Mouse (Mus musculus): Measurements from ENCODE around the gene P2rx4. TPM values are rescaled to one million over a fixed set of nuclear protein-coding genes. Genes with fewer than 3 reads are reported as not detected.

The P2rx4 gene
- polyA plus RNA-seq, 1 experiment from 2014 or later, result 24.7 TPM

DNA sequence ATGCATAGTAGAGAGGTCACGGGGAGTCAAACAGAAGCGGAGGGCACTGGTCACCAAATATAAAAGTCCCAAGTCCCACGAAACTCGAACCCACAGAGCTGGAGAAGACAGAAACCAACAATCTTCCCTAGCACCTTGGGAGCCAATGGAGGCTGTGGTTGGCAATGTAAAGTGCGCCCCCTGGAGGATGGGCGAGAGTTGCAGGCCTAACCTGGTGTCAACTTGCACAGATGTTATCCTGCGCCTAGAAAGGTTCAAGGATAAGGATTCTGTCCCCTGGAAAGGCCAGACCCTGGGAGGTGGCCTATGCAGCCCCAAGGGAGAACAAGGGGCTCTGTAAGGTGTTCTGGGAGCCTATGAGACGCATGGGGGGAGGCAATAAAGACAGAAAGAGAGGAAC is 24.0 kb downstream of the P2rx4 start:
- Histone ChIP-seq H3K27me3 (ENCODE audit: control insufficient read depth, insufficient read depth, low read length) (no peaks in the 10 kb centered on the region; the same call in 1 of the 2 replicates), H3K4me2 (replicated peaks; ENCODE audit: low read depth) (no peak overlapping the region), H3K4me3 (ENCODE audit: low read depth, low read length) (no peak overlapping the region), H3K9me3 (ENCODE audit: control insufficient read depth, low read length) (no peaks in the 10 kb centered on the region), H3K27ac (replicated peaks) (peak overlapping the region; percentile 70), H3K36me3 (ENCODE audit: control insufficient read depth, insufficient read depth, low read length) (no peaks in the 10 kb centered on the region; the same call in 1 of the 2 replicates), H3K4me1 (replicated peaks; ENCODE audit: control insufficient read depth, insufficient read depth) (0 out of 2 replicates have a peak, but pooled peaks cover 2% of the 10 kb centered on the region), H3K9ac (ENCODE audit: low read length) (peak overlapping the region; percentile 13; the same call in 1 of the 2 replicates)
- 68% methylated on average over 8 of the region's 8 CpGs for WGBS
- ATAC-seq (ENCODE audit: low FRiP score, low TSS enrichment) (no peak), DNase-seq (ENCODE audit: low spot score) (peak; percentile 72)
- TF ChIP-seq CTCF (IDR thresholded peaks at IDR 0.05; ENCODE audit: low read depth) (peak; percentile 85), EP300 (optimal IDR thresholded peaks at IDR 0.05) (no peak)

DNA sequence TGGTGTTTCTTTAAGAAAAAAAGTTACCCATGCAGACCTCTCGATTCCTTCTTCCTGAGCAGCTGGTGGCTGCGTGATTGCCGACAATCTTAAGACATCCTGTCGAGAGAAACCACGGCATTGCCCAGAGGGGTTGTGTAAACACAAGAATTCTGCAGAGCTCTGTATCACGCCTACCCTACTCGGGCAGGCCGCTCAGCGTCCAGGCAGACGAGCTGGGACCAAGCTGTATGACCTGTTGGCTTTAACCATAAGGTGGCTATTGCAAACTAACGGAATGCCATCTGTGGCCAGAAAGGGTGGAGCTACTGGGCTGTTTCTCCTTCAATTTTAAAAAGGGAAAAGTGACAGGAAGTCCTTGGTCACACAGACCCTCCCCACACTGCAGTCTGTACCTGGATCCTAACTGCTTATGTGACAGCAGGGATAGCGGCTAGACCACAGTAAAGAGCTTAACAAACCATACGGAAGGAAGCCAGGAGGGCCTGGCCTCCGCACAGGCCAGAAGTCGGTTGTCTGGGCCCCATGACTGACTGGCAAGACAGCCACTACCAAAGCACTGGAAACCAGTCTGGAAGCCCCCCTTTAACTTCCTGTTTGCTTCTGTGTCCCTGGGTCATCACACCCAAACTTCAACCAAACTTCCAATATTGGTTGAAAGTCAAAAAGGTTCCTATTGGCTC is 24.8 kb downstream of the P2rx4 start:
- peak; percentile 41; the same call in 1 of the 2 replicates for ATAC-seq (ENCODE audit: low FRiP score, low TSS enrichment)
- TF ChIP-seq CTCF (IDR thresholded peaks at IDR 0.05; ENCODE audit: low read depth) (no peak), EP300 (optimal IDR thresholded peaks at IDR 0.05) (no peak)
- peak overlapping the region; percentile 12; the same call in 1 of the 2 replicates for H3K4me2 ChIP-seq (replicated peaks; ENCODE audit: low read depth)
- no peak overlapping the region; the same call in 1 of the 2 replicates for H3K9ac ChIP-seq (ENCODE audit: low read length)
- WGBS, result 24% methylated on average over 15 of the region's 15 CpGs
- H3K36me3 ChIP-seq (ENCODE audit: control insufficient read depth, insufficient read depth, low read length), result no peaks in the 10 kb centered on the region; the same call in 1 of the 2 replicates
- H3K4me3 ChIP-seq (ENCODE audit: low read depth, low read length), result no peak overlapping the region
- H3K27me3 ChIP-seq (ENCODE audit: control insufficient read depth, insufficient read depth, low read length), result no peaks in the 10 kb centered on the region; the same call in 1 of the 2 replicates
- H3K9me3 ChIP-seq (ENCODE audit: control insufficient read depth, low read length), result no peaks in the 10 kb centered on the region
- peak overlapping the region; percentile 69 for H3K27ac ChIP-seq (replicated peaks)
- H3K4me1 ChIP-seq (replicated peaks; ENCODE audit: control insufficient read depth, insufficient read depth), result no peaks in the 10 kb centered on the region
- DNase-seq (ENCODE audit: low spot score), result no peak

DNA sequence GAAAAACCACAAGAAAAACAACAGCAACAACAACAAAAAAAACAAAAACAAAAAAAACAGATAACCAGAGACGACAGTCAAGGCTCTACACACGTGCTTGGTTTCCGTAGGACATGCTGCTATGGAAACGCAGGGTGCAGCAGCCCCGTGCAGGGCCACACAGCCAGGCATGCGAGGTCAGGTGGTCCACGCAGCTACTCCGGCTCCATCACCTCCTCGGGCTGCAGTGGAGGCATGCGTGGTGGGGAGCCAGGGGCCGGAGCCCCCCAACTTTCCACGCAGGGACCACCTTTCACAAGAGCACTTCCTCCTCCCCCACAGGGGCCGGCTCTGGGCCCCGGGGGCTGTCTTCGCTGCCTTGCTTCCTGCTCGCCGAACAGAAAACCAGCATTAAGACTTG is 26.5 kb downstream of the P2rx4 start:
- no peak for DNase-seq (ENCODE audit: low spot score)
- no peak overlapping the region for H3K4me2 ChIP-seq (replicated peaks; ENCODE audit: low read depth)
- WGBS, result 75% methylated on average over 16 of the region's 17 CpGs

DNA sequence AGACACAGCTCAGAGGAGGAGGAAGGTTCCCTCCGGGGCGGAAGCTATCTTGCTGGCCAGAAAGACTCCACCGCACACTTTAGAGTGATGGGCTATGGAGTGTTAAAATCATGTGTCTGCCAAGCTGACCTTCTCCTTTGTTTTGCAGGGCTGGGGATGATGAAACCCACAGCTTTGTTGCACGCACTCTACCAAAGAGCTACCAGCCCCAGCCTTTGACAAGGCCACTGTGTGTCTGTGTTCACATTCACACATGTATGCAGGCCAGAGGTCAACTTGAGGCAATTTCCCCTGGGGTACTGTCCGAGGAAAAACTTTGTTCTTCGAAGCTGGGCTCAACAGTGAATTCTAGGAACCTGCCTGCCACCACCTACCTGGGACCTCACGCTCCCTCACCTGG is 28.5 kb downstream of the P2rx4 start:
- Histone ChIP-seq H3K4me1 (replicated peaks; ENCODE audit: control insufficient read depth, insufficient read depth) (no peaks in the 10 kb centered on the region), H3K4me2 (replicated peaks; ENCODE audit: low read depth) (no peak overlapping the region), H3K9ac (ENCODE audit: low read length) (no peak overlapping the region), H3K27ac (replicated peaks) (no peak overlapping the region), H3K36me3 (ENCODE audit: control insufficient read depth, insufficient read depth, low read length) (peaks cover 2% of the 10 kb centered on the region; the same call in 1 of the 2 replicates), H3K27me3 (ENCODE audit: control insufficient read depth, insufficient read depth, low read length) (no peaks in the 10 kb centered on the region), H3K4me3 (ENCODE audit: low read depth, low read length) (no peak overlapping the region), H3K9me3 (ENCODE audit: control insufficient read depth, low read length) (no peaks in the 10 kb centered on the region)
- no peak for DNase-seq (ENCODE audit: low spot score)
- WGBS, result 88% methylated on average over 7 of the region's 7 CpGs
- no peak for TF ChIP-seq CTCF (IDR thresholded peaks at IDR 0.05; ENCODE audit: low read depth)
- no peak for TF ChIP-seq EP300 (optimal IDR thresholded peaks at IDR 0.05)
- no peak for ATAC-seq (ENCODE audit: low FRiP score, low TSS enrichment)

More for the DNA sequence above, 26.5 kb downstream of the P2rx4 start:
- no peak for ATAC-seq (ENCODE audit: low FRiP score, low TSS enrichment)
- Histone ChIP-seq H3K27ac (replicated peaks) (no peak overlapping the region), H3K4me3 (ENCODE audit: low read depth, low read length) (no peak overlapping the region), H3K9me3 (ENCODE audit: control insufficient read depth, low read length) (no peaks in the 10 kb centered on the region), H3K27me3 (ENCODE audit: control insufficient read depth, insufficient read depth, low read length) (no peaks in the 10 kb centered on the region), H3K9ac (ENCODE audit: low read length) (no peak overlapping the region), H3K36me3 (ENCODE audit: control insufficient read depth, insufficient read depth, low read length) (no peaks in the 10 kb centered on the region), H3K4me1 (replicated peaks; ENCODE audit: control insufficient read depth, insufficient read depth) (no peaks in the 10 kb centered on the region)
- TF ChIP-seq EP300 (optimal IDR thresholded peaks at IDR 0.05), result no peak
- no peak for TF ChIP-seq CTCF (IDR thresholded peaks at IDR 0.05; ENCODE audit: low read depth)

DNA sequence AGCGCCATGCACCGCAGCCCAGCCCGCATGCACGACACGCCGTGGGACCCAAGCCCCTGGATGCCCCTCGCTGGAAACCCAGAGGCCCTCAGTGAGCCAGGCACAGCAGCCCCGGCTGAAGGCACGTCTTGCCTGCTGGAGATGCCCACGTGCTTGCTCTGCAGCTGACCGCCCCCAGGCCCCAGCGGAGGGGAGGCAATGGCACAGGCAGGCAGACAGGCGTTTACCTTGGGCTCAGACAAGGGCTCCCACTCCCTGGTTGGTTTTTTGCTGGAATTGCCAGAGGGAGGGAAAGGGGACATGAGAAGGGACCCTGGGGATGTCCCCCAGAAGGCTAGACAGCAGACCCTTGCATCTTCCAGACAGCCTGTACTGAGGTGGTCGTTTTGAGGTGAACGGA is 29.4 kb downstream of the P2rx4 start:
- Histone ChIP-seq H3K27ac (replicated peaks) (no peak overlapping the region), H3K9me3 (ENCODE audit: control insufficient read depth, low read length) (no peaks in the 10 kb centered on the region), H3K4me2 (replicated peaks; ENCODE audit: low read depth) (no peak overlapping the region), H3K4me3 (ENCODE audit: low read depth, low read length) (no peak overlapping the region), H3K9ac (ENCODE audit: low read length) (no peak overlapping the region), H3K36me3 (ENCODE audit: control insufficient read depth, insufficient read depth, low read length) (peaks cover 4% of the 10 kb centered on the region; the same call in 1 of the 2 replicates), H3K27me3 (ENCODE audit: control insufficient read depth, insufficient read depth, low read length) (no peaks in the 10 kb centered on the region), H3K4me1 (replicated peaks; ENCODE audit: control insufficient read depth, insufficient read depth) (no peaks in the 10 kb centered on the region)
- ATAC-seq (ENCODE audit: low FRiP score, low TSS enrichment) (no peak), DNase-seq (ENCODE audit: low spot score) (no peak)
- WGBS, result 88% methylated on average over 15 of the region's 15 CpGs
- TF ChIP-seq EP300 (optimal IDR thresholded peaks at IDR 0.05) (no peak), CTCF (IDR thresholded peaks at IDR 0.05; ENCODE audit: low read depth) (no peak)

DNA sequence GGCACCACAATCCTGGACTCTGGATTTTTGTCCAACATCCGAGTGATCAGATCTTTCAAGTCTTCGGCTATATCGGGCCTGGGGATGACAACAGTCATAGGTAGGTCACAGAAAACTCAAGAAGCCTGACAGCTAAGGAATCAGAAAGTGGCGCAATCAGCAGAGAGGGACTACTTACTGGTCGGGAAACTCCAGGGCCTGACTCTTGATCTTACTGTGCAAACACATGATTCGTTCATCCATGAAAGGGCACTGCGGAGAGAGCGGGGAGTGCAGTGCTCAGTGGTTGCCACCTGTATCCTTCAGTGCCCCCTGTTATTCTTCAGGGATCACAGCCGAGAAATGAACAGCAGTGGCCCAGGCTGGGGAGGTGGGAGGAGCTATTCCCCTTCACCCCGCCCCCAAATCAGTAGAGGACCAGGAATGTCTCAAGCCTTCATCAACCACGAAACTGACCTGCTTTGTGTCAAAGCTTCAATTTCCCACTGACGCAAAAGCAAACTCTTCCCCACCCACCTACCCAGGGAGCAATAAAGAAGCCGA is 36.6 kb downstream of the P2rx4 start:
- no peak overlapping the region for H3K9ac ChIP-seq (ENCODE audit: low read length)
- 78% methylated on average over 13 of the region's 13 CpGs for WGBS
- no peaks in the 10 kb centered on the region for H3K27me3 ChIP-seq (ENCODE audit: control insufficient read depth, insufficient read depth, low read length)
- no peak overlapping the region for H3K4me3 ChIP-seq (ENCODE audit: low read depth, low read length)
- H3K27ac ChIP-seq (replicated peaks), result no peak overlapping the region
- H3K4me2 ChIP-seq (replicated peaks; ENCODE audit: low read depth), result no peak overlapping the region
- no peak for ATAC-seq (ENCODE audit: low FRiP score, low TSS enrichment)
- H3K4me1 ChIP-seq (replicated peaks; ENCODE audit: control insufficient read depth, insufficient read depth), result no peaks in the 10 kb centered on the region
- H3K9me3 ChIP-seq (ENCODE audit: control insufficient read depth, low read length), result no peaks in the 10 kb centered on the region
- DNase-seq (ENCODE audit: low spot score), result no peak
- TF ChIP-seq CTCF (IDR thresholded peaks at IDR 0.05; ENCODE audit: low read depth) (no peak), EP300 (optimal IDR thresholded peaks at IDR 0.05) (no peak)
- H3K36me3 ChIP-seq (ENCODE audit: control insufficient read depth, insufficient read depth, low read length), result peaks cover 7% of the 10 kb centered on the region; the same call in 1 of the 2 replicates
